Mouse (Mus musculus): Measurements from ENCODE around the gene Slc7a5.
A peak's percentile ranks its signal among the peaks of the same experiment; 100 is the strongest.

Gene Slc7a5

DNA sequence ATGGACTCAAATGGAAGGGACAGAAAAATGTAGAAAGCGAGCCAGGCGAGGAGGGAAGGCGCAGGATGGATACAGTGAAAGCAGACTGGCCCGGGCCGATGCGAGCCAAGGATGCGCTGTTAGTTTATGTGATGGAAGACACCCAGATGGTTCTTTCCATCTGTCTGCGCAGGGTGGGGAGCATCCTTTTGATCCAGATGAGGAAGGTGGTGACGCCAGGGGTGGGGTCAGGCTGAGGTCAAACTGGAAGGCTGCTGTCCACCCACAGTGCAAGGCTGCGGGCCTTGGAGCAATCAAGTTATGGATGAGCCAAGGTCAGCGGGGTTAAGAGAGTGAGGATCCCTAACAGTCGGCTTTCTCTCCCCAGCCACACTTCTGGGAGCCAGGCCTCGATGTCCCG is 28.9 kb upstream of the Slc7a5 start:
- DNase-seq (ENCODE audit: low read depth, low spot score): no peak

DNA sequence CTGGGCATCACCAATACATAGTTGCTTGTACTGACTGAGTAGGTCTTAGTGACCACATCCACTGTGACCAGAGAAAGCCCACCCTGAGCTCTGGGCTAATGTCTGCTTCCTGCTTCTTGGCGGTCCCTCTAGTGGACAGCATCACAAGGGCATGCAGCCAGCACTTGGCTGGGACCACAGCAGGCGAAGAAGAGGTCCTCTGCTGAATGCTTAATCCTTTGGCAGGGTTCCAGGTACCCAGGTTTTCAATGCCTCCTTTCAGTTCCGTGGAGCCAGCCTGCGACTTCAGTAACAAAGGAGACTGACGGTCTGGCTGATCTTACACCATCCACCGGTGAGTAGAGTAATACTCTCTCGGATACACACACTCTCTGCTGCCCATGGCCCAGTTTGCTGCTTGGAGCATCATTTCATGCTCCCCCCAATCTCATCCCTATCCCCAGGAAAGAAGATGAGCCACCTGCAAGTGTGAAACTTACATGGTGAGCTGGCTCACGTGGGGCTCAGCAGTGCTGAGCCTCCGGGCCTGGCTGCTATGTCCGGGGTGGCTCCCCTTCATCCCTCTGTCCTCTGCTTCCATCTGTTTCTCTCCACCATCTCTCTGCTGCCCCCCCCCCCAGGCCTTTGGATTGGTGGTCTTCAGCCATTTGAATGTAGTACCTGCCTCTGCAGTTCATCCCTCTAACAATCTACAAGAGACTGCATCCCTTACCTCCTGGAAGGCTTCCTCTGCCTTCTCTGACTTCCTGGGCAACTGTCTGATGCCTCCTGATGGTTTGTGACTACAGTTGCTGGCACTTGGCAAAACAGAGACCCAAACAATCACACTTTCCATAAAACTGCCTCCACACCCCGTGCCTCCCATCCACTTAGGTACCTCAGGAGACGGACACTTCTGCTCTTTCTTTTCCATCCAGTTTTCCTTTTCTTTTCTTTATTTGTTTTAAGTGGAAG is 28.1 kb upstream of the Slc7a5 start:
- DNase-seq (ENCODE audit: low read depth, low spot score): no peak

DNA sequence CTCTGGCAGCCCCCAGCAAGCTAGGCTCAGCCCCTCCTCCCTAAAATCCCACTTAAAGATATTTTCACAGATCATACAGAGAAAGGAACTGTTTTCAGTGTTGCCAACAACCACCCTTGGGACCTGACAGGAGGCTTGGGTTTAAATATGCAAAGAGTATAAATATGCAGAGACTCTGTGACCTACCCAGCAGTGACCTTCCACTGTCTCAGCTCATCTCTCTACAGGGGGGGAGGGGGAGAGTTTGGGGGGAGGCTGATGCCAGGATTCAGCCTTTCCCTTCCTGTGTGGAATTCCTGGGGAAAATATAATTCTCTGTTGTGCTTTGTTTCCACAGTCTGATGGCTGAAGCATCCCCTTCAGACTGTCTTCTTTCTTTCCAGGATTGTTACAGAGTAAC is 27.4 kb upstream of the Slc7a5 start:
- no peak for DNase-seq (ENCODE audit: low read depth, low spot score)

DNA sequence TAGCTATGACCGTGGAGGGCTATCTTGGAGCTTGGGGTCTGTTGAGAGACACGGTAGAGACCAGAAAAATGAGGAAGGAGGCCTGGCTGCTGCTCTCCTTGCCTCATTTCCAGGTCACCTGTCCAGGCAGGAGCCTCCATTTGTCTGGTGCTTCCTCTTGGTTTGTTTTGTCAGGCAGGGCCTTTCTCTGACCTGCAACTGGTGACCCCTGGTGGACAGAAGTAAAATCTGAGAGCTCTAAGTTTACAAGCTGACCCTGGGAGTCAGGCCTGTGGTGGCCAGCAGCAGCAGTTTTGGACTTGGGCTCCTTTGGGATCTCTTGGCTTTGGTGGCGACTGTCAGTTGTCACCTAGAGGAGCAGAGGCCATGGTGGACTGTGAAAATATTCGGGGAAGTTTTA is 27.0 kb upstream of the Slc7a5 start:
- no peak for DNase-seq (ENCODE audit: low read depth, low spot score)

DNA sequence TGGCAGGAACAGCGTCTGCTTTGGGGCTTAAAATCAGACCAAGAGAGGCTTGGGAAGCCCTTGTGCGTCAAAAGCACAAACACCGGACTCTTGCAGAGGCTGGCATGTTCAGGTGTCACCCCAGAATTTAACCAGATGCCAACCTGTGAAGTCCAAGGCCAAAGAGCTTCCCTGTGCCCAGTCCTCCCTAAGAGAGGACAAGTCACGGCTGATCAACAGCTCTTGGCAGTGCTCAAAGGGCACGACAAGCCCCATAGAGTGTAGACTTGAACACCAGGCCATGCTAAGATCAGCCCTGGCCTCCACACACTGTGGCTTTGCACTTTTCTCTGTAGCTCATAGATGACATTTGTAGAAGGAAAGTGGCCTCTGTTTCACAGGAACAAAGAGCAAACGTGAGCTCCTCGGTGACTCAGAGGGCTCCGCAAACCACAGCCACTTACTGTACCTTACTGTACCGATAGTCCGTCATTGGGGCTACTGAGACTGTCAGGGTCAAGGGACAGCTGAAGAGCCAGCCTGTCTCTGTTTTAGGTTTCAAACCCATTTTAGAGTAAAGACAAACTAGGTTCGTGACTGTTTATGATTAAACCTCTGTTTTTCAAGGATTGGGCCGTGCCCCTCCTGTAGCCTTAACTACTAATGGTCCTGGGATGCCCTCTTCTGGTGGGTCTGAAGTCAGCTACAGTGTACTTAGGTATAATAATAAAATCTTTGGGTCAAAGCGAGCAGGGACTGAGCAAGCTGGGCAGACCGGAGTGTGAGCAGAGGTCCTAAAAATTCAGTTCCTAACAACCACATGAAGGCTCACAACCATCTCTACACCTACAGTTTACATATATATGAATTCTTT is 25.4 kb upstream of the Slc7a5 start:
- DNase-seq (ENCODE audit: low read depth, low spot score): no peak

DNA sequence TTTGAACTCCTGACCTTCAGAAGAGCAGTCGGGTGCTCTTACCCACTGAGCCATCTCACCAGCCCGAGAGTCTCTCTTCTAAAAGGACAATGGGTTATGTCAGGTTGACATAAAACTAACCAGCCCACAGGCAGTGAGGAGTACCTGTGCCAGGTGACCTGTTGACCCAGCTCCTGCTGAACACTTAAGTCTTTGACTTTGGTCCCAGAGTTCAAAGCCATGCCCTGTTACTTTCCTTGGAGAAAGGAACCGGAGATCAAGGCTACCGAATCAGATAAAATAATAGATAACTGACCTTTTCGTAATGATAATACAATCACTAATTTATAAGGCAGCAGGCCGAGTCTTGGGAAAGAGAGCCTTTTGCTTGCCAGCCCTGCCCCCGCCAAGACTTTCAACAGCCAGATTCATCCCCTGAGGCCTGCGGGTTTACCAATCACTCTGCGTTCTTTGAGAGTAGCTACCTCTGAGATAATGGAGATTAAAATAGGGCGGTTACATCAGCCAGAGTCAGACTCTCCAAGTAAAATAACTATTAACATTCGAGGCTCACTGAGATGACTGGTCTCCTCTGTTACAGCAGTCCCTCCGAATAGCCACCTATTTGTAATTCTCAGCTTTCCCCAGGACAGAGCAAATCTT is 24.7 kb upstream of the Slc7a5 start:
- DNase-seq (ENCODE audit: low read depth, low spot score): no peak

DNA sequence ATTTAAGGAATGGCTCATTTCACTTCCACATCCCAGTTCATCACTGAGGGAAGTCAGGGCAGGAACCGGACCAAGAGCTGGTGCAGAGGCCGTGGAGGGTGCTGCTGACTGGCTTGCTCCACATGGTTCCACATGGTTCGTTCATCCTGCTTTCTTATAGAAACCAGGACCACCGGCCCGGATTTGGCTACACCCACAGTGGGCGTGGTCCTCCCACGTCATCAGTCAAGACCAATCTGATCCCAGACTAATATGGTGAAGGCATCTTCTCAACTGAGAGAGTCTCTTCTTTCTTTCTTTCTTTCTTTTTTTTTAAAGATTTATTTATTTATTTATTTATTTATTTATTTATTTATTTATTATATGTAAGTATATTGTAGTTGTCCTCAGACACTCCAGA is 24.1 kb upstream of the Slc7a5 start:
- DNase-seq (ENCODE audit: low read depth, low spot score): no peak

DNA sequence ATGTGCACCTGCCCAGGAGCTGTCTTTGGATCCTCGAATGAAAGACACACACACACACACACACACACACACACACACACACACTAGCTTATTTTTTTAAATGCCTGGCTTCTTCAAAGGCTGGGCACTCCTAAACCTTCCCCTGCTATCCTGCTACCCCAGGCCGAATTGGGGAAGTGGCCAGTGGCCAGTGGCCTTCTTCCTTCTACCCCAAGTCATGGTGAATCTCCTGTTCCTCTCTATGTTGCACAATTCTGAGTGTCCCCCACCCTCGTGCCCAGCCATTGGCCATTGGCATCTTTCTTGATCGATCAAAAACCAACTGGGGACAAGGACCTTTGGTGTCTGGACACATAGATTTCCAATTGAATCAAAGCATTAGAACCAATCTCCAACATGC is 22.6 kb upstream of the Slc7a5 start:
- no peak for DNase-seq (ENCODE audit: low read depth, low spot score)

DNA sequence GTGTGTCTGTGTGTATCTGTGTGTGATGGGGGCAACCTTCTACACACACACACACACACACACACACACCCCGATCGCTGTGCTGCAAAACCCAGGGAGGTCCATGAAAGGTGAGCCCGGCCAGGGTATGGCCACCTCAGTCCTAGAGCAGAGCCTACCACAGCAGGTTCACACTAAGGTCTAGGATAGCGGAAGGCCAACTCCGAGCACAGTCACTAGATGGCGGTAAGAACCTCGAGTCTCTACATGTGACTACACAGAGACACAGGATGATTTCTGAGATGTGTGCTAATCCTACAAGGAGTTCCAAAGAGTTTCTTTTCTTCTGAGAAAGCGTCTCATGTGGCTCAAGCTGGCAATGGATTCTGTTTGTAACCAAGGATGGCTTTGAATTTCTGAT is 19.8 kb upstream of the Slc7a5 start:
- DNase-seq (ENCODE audit: low read depth, low spot score): peak; percentile 58

DNA sequence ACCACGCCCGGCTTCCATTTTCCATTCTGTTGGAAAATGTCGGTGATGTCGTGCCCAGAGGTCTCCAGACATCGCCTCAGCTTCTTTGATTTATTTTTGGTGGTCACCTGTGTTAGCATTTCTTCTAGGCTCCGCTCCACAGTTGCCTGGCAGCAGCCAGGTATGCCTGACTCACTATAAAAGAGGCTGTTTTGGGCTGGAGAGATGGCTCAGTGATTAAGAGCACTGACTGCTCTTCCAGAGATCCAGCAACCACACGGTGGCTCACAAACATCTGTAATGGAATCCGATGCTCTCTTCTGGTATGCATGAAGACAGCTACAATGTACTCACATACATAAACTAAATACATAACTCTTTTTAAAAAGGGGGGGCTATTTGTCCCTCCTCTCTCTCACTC is 18.8 kb upstream of the Slc7a5 start:
- DNase-seq (ENCODE audit: low read depth, low spot score): no peak

DNA sequence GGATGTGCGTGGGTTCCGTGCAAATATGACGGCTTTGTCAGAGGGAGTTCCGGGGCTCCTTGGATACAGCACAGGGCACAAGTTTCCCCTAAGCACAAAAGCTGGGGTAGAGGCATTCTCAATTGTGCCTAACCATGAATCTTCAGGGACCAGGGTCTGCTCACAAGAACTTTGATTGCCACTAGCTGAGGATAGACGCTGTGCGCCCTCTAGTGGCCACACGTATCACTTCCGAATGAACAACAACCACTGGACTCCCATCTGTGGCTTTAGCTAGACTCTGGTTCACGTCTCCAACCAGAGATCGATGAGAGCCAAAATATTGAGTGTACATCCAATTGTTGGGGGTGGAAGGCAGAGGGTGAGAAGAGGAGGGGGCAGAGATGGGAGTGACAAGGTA is 18.1 kb upstream of the Slc7a5 start:
- peak; percentile 70 for DNase-seq (ENCODE audit: low read depth, low spot score)

DNA sequence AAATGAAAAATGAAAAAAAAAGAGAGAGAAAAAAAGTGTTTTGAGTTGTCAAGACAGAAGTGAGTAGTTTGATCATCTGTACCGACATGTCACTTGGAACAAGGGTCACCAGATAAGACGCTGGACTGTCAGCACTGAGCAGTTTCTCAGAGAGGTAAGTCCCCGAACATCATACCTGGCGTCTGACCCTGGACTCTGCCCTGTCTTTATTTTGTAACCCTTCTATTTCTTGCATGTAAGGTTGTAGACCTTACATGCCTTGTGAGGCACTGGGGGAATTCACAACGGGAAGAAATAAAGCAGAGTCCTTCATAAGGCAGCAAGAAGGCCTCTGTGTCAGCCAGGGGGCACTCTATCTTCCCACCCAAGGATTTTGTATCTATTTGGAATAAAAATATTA is 17.2 kb upstream of the Slc7a5 start:
- no peak for DNase-seq (ENCODE audit: low read depth, low spot score)

DNA sequence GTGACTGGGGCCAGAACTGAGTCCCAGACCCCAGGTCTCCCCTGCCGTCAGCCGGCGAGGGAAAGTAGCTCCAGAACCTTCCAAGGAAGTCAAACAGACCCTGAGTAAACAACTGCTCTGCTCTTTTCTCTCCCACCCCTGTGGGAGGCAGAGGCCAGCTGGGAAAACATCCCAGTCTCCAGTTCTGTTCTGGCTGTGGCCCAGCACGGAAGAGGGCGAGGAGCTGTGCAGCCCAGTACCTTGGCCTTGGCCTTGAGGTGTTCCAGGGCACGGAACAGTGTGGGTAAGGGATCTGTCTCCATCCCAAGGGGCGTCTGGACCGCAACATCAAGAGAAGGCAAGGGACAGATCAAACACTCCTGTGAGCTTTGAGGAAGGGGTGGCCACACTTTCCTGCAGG is 14.6 kb upstream of the Slc7a5 start:
- DNase-seq (ENCODE audit: low read depth, low spot score): no peak

DNA sequence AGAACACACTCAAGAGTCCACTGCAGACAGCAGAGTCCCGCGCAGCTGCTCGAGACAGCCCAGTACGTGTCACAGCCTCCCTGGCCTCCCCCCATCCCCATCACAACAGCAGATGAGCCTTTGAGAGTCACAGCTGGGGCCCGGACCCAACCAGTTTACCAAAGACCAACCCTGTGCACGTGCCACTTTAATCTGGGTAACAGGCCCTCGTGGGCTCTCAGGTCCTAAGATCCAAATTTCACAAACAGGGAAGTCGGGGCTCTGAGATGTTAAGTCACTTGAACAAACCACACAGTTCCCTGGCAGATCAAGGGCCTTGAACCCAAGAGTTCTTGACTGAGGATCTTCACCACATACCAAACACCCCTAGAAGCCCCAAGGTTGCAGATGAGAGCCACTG is 14.1 kb upstream of the Slc7a5 start:
- no peak for DNase-seq (ENCODE audit: low read depth, low spot score)

DNA sequence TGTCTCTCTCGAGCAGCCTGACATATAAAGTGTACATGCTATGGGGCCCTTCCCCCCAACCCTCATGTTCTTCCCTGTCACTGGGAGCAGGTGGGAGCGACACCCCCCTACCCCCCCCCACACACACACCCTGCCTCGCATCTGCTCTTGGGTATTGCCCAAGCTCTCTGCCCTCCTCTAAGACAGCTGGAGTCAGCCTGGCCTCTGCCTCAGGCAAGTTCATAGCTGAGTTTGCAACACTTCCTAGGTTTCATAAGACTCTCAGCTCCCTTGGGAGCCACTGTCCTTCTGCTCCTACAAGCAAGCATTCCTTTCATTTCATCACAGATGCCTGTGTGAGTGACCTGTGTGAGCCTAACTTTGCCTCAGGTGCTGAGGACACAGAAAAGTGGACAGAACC is 12.2 kb upstream of the Slc7a5 start:
- no peak for DNase-seq (ENCODE audit: low read depth, low spot score)

DNA sequence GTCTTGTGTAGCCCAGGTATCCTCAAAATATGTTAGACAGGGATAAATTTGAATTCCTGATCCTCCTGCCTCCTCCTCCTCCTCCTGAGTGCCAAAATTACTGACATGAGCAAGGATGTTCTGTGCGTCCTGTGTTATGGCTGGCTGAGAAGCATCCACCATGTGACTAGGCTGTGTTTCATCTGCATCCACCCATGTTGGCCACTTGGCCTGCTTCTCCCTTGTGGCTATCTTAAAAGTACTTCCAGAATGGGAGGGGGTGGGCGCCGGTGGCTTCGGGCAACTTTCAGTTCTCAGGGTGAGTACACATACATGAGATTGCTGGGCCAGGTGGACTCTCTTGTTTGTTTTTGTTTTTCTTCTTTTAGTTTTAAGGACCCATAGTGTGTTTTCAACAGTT is 11.7 kb upstream of the Slc7a5 start:
- no peak for DNase-seq (ENCODE audit: low read depth, low spot score)

DNA sequence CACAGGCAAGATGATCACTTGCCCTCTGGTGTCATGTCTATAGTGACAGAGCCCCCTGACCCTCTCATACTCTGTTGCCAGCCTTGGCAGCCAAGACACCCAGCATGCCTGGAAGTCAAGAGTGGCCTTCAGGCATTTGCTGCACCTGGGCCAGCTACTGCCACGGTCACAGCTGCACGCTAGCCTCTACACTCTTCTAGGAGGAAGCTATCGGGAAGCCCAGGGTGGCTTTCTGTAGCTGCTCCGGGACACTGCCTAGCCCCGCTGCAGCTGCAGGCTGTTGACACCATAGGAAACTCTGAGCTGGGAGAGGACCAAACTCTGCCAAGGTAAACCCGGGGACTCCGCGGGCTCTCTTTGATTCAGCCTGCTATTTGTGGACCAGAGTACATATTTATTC is 5.9 kb upstream of the Slc7a5 start:
- DNase-seq (ENCODE audit: low read depth, low spot score): no peak

DNA sequence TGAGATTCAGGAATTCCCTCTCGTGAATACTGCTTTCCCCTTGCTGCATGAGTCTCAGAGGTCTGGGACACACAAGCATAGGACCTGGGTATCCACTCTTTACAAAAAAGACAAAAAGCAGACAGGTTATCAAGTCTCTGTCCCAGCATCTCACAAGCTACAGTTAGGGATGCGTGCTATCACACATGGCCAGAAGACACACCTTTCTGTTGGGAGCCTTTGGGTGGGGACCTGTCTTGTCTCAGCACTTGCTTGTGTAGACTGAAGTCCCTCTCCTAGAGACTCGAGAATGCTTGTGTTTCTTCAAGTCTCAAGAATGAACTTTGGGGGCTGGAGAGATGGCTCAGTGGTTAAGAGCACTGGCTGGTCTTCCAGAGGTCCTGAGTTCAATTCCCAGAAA is 5.3 kb upstream of the Slc7a5 start:
- DNase-seq (ENCODE audit: low read depth, low spot score): no peak

DNA sequence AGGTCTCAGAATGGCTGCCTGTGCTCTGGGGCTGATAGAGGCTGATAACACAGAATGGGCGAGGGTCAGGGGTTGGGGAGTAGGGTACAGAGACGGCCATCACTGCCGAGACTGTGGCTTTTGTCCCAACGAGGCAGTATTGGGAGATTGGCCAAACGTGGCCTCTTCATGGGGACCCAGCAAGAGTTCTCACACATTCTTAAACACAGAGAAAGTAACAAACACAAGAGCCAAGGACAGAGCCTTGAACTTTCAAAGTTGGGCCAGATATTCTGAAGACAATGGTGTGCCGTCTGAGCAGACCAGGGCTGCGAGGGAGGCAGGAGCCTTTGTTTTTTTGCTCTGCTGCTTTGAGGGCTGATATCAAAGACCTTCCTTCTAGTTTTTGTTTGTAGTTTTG is 4.5 kb upstream of the Slc7a5 start:
- DNase-seq (ENCODE audit: low read depth, low spot score): no peak

DNA sequence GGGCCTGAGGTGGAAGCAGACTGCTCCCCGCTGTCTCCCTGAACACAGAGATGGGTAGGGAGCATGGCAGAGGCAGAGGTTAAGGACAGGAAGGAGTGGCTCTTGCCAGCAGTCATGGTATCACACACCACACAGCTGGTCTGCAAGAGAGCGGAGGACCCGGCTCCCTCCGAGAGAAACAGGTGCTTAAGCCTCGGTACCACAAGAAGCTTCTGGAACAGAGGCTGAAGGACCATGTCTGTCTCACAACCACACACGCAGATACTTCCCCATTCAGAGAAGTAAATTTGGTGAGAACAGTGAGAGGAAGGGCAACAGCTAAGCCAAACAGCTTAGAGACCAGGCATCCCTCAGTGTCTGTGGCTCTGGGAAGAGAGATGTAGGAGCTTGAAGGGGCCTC is 3.9 kb upstream of the Slc7a5 start:
- no peak for DNase-seq (ENCODE audit: low read depth, low spot score)

DNA sequence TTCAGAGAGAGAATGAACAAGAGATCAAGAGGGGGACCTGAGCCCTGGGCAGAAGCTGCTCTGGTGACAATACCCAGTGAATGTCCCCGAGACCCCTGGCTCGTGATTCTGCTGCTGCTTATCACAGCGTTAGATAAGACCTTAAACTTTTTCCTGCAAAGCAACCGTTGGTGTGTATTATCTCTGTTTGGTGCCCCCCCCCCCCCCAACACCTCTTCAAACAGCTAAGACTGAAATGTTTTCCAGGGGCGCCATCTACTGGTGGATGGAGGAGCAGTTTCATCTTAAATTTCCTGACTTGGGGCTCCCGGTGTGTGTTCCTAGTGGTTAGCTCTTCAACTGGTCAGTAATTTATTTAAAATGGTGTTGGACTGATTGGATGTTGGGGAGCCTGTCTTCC is 2.2 kb upstream of the Slc7a5 start:
- peak; percentile 84 for DNase-seq (ENCODE audit: low read depth, low spot score)

DNA sequence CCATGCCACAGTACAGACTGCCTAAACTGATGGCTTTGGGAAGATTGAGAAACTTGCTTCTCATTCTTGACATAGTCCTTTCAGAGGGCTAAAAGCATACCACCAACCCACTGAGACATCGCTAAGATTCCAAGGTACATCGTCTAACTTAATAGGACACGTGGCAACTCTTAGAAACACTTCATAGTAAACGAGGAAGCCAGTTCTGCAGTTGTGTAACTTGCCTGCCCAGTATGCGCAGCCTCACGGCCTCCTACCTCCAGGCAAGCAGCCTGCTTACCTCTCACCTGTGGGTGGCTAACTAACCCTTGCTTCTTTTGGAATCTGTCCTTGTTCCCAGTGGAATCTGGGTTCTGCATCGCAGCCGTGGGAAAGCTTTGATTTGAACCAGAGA is 1.7 kb upstream of the Slc7a5 start:
- no peak for DNase-seq (ENCODE audit: low read depth, low spot score)

Data from CD4-positive helper T cell, adult 2 months (primary cell).